Mouse (Mus musculus) heart, adult 2 months (tissue): Measurements from ENCODE around the gene Gm39566. TPM values are rescaled to one million over a fixed set of nuclear protein-coding genes. Genes with fewer than 3 reads are reported as not detected.

ENCODE experiments used
- DNase-seq, 2 experiments: peaks; one replicate each; pipeline ENCODE4 v3.0.0; 2021
- H3K27ac ChIP-seq: fragments of 200-600 bp; 2 replicates; pipeline ENCODE4 v1.8.1; 2022
- H3K27me3 ChIP-seq: fragments of 200-500 bp; 2 replicates; pipeline ENCODE4 v1.6.1; 2012; ENCODE audit warnings: mild to moderate bottlenecking, low read length, inconsistent platforms, mixed read lengths; ENCODE audit not compliant: control insufficient read depth, insufficient read depth
- H3K36me3 ChIP-seq: fragments of 200-500 bp; 2 replicates; pipeline ENCODE4 v1.6.1; 2012; ENCODE audit warnings: low read length, inconsistent platforms; ENCODE audit not compliant: control insufficient read depth, insufficient read depth
- H3K4me1 ChIP-seq: fragments of 200-500 bp; 2 replicates; pipeline ENCODE4 v1.6.1; 2011; ENCODE audit warnings: low read length; ENCODE audit not compliant: control insufficient read depth, insufficient read depth
- H3K4me3 ChIP-seq: fragments of 200-600 bp; 2 replicates; pipeline ENCODE4 v1.8.1; 2022
- H3K79me2 ChIP-seq: fragments of 200-500 bp; replicated peaks from 2 replicates; pipeline ENCODE4 v1.6.1; 2012; ENCODE audit warnings: mild to moderate bottlenecking, inconsistent platforms, low read length, moderate library complexity, mixed read lengths; ENCODE audit not compliant: control insufficient read depth, insufficient read depth
- H3K9ac ChIP-seq: fragments of 200-500 bp; 2 replicates; pipeline ENCODE4 v1.6.1; 2012; ENCODE audit warnings: low read depth, mild to moderate bottlenecking, control low read depth, inconsistent platforms, low read length, mixed read lengths
- CTCF ChIP-seq: fragments of 200-600 bp; IDR thresholded peaks from 2 replicates; pipeline ENCODE4 v1.8.1; 2022; ENCODE audit warnings: antibody characterized with exemption, mild to moderate bottlenecking, moderate library complexity
- EP300 ChIP-seq: fragments of 200-500 bp; IDR thresholded peaks from 2 replicates; pipeline ENCODE4 v1.6.1; 2011; ENCODE audit warnings: low read depth, low read length, control low read depth; ENCODE audit not compliant: insufficient read depth
- POLR2A ChIP-seq: fragments of 200-500 bp; IDR thresholded peaks from 2 replicates; pipeline ENCODE4 v1.6.1; 2011; ENCODE audit warnings: mild to moderate bottlenecking, low read depth, low read length, control low read depth; ENCODE audit not compliant: insufficient read depth
- WGBS: fragments of 180-500 bp; shearing (Covaris S2); methylation state at CpG from one replicate; pipeline ENCODE4 v1.1.7; 2018; 5-methylcytosine and 5-hydroxymethylcytosine counted together
- intact Hi-C: fragments of 180-260 bp; cut with DNase I; formaldehyde crosslinking; loops from one replicate; pipeline ENCODE4 v1.15.1; 2025
- polyA plus RNA-seq: library from polyadenylated mRNA; depleted of rRNA; stranded (reverse); fragments of >200 nt; gene quantifications from 2 replicates; pipeline ENCODE4 v1.2.3, GENCODE M21; 2012
- total RNA-seq, 2 experiments: library from RNA; stranded (reverse); gene quantifications; 2 replicates each; pipeline ENCODE4 v1.2.3; 2021

The Gm39566 gene
- total and polyA plus RNA-seq, 3 experiments, result 0.02 TPM; not detected in 2

- Histone ChIP-seq H3K27me3 (no peaks in the 10 kb centered on the region), H3K4me3 (no peak overlapping the region), H3K79me2 (peaks cover 5% of the 10 kb centered on the region; the same call in 1 of the 2 replicates), H3K36me3 (no peaks in the 10 kb centered on the region), H3K4me1 (no peaks in the 10 kb centered on the region), H3K9ac (no peak overlapping the region), H3K27ac (no peak overlapping the region)
- no peak for DNase-seq
- intact Hi-C loops, result no loop called here
- 89% methylated on average over 20 of the region's 20 CpGs for WGBS
- no peak for TF ChIP-seq EP300
- TF ChIP-seq POLR2A, result no peak
- no peak for TF ChIP-seq CTCF
Measured at GRCm38 (mm10) chr11:69776488-69776887, 38.6 kb downstream of the Gm39566 start.

- H3K4me1 ChIP-seq, result no peaks in the 10 kb centered on the region
- intact Hi-C loops, result no loop called here
- no peak for DNase-seq
- no peak overlapping the region for H3K9ac ChIP-seq
- 68% methylated on average over 10 of the region's 10 CpGs for WGBS
- no peaks in the 10 kb centered on the region for H3K36me3 ChIP-seq
- H3K4me3 ChIP-seq, result no peak overlapping the region
- no peaks in the 10 kb centered on the region for H3K27me3 ChIP-seq
- TF ChIP-seq EP300 (no peak), POLR2A (no peak), CTCF (no peak)
- peaks cover 5% of the 10 kb centered on the region; the same call in 1 of the 2 replicates for H3K79me2 ChIP-seq
- no peak overlapping the region for H3K27ac ChIP-seq
Measured at GRCm38 (mm10) chr11:69775716-69776115, 39.4 kb downstream of the Gm39566 start.

- Histone ChIP-seq H3K4me3 (no peak overlapping the region), H3K36me3 (no peaks in the 10 kb centered on the region), H3K79me2 (peaks cover 5% of the 10 kb centered on the region; the same call in 1 of the 2 replicates), H3K9ac (no peak overlapping the region), H3K27ac (no peak overlapping the region), H3K4me1 (no peaks in the 10 kb centered on the region), H3K27me3 (no peaks in the 10 kb centered on the region)
- WGBS, result 59% methylated on average over 5 of the region's 5 CpGs
- no peak for TF ChIP-seq CTCF
- TF ChIP-seq POLR2A, result no peak
- no peak for TF ChIP-seq EP300
- no peak for DNase-seq
- intact Hi-C loops, result no loop called here
Measured at GRCm38 (mm10) chr11:69774961-69775360, 40.1 kb downstream of the Gm39566 start.

- intact Hi-C loops, result loop anchor here (2.0 kb wide), 1 partner anchor 35 kb away; no protein-coding TSS in a partner anchor
Measured at GRCm38 (mm10) chr11:69767625-69767909, 47.5 kb downstream of the Gm39566 start.

GRCm38 (mm10) chr11:69766872-69767624, 48.0 kb downstream of the Gm39566 start:
- H3K9ac ChIP-seq, result peak overlapping the region; percentile 98
- H3K79me2 ChIP-seq, result no peaks in the 10 kb centered on the region; the same call in 1 of the 2 replicates
- no peaks in the 10 kb centered on the region for H3K36me3 ChIP-seq
- TF ChIP-seq EP300 (no peak), POLR2A (no peak), CTCF (no peak)
- no peaks in the 10 kb centered on the region for H3K27me3 ChIP-seq
- intact Hi-C loops, result loop anchor here (2.0 kb wide), 1 partner anchor 36 kb away; no protein-coding TSS in a partner anchor
- peaks cover 11% of the 10 kb centered on the region for H3K4me1 ChIP-seq
- 26% methylated on average over 13 of the region's 13 CpGs for WGBS
- peak overlapping the region; percentile 99 for H3K27ac ChIP-seq
- peak; percentile 36 to 45 for DNase-seq
- H3K4me3 ChIP-seq, result peak overlapping the region; percentile 99

More at GRCm38 (mm10) chr11:69767625-69767909, 47.5 kb downstream of the Gm39566 start:
- H3K9ac ChIP-seq, result 0 out of 2 replicates have a peak overlapping the region, but pooled peaks have one; percentile 10
- peak overlapping the region; percentile 99 for H3K27ac ChIP-seq
- H3K4me3 ChIP-seq, result peak overlapping the region; percentile 99
- H3K36me3 ChIP-seq, result no peaks in the 10 kb centered on the region
- no peaks in the 10 kb centered on the region; the same call in 1 of the 2 replicates for H3K79me2 ChIP-seq
- no peaks in the 10 kb centered on the region for H3K27me3 ChIP-seq
- TF ChIP-seq CTCF, result no peak
- TF ChIP-seq POLR2A, result peak; percentile 43; the same call in 1 of the 2 replicates
- TF ChIP-seq EP300, result no peak
- H3K4me1 ChIP-seq, result peaks cover 11% of the 10 kb centered on the region
- peak in 1 of 2 experiments; percentile 26 for DNase-seq
- 36% methylated on average over 4 of the region's 4 CpGs for WGBS

- no peaks in the 10 kb centered on the region for H3K36me3 ChIP-seq
- WGBS, result 0% methylated on average over 36 of the region's 37 CpGs
- H3K79me2 ChIP-seq, result no peaks in the 10 kb centered on the region; the same call in 1 of the 2 replicates
- H3K27ac ChIP-seq, result peak overlapping the region; percentile 99
- no peak for TF ChIP-seq CTCF
- no peak for TF ChIP-seq EP300
- TF ChIP-seq POLR2A, result no peak; the same call in 1 of the 2 replicates
- H3K27me3 ChIP-seq, result no peaks in the 10 kb centered on the region
- peak overlapping the region; percentile 99 for H3K4me3 ChIP-seq
- intact Hi-C loops, result loop anchor here (2.0 kb wide), 1 partner anchor 37 kb away; no protein-coding TSS in a partner anchor
- peaks cover 11% of the 10 kb centered on the region for H3K4me1 ChIP-seq
- DNase-seq, result peak; percentile 84 to 86
- peak overlapping the region; percentile 98 for H3K9ac ChIP-seq
Measured at GRCm38 (mm10) chr11:69766126-69766609, 48.9 kb downstream of the Gm39566 start.
